Mouse (Mus musculus) heart, embryonic 14.5 days (tissue): ENCODE results near the gene Brinp2. TPM values are rescaled to one million over a fixed set of nuclear protein-coding genes. Genes with fewer than 3 reads are reported as not detected.

Experiments
- ATAC-seq: fragments of 200-750 bp; cut with Nextera tagmentation; 2 replicates; pipeline ENCODE4 v1.8.0; 2017; ENCODE audit warnings: low read depth, moderate TSS enrichment; ENCODE audit not compliant: insufficient number of reproducible peaks, insufficient read depth, low FRiP score
- H3K27ac ChIP-seq, 2 experiments: fragments of 200-500 bp in 1 of 2; fragments of 300-500 bp in 1 of 2; sonication (generic) in 1 of 2; replicated peaks in 1 of 2; 2 replicates each; pipeline ENCODE4 v1.5.1; 2012 to 2014; ENCODE audit warnings: low read depth in 2 of 2, low read length in 2 of 2, control low read depth in 1 of 2, mild to moderate bottlenecking in 1 of 2, mixed read lengths in 1 of 2; ENCODE audit not compliant: control insufficient read depth in 1 of 2, insufficient read depth in 1 of 2
- H3K27me3 ChIP-seq: fragments of 300-500 bp; sonication (generic); 2 replicates; pipeline ENCODE4 v1.6.1; 2014; ENCODE audit warnings: mild to moderate bottlenecking, low read length, control low read depth; ENCODE audit not compliant: control insufficient read depth, insufficient read depth
- H3K36me3 ChIP-seq: fragments of 300-500 bp; sonication (generic); 2 replicates; pipeline ENCODE4 v1.6.1; 2014; ENCODE audit warnings: mild to moderate bottlenecking, control low read depth, low read length, mixed read lengths; ENCODE audit not compliant: control insufficient read depth, insufficient read depth
- H3K4me1 ChIP-seq, 2 experiments: fragments of 200-500 bp in 1 of 2; fragments of 300-500 bp in 1 of 2; sonication (generic) in 1 of 2; 2 replicates each; pipeline ENCODE4 v1.6.1; 2012 to 2014; ENCODE audit warnings: low read length in 2 of 2, control low read depth in 1 of 2, mixed read lengths in 1 of 2; ENCODE audit not compliant: control insufficient read depth in 2 of 2, insufficient read depth in 2 of 2
- H3K4me2 ChIP-seq: fragments of 300-500 bp; sonication (generic); 2 replicates; pipeline ENCODE4 v1.6.1; 2014; ENCODE audit warnings: mild to moderate bottlenecking, low read length
- H3K4me3 ChIP-seq, 2 experiments: fragments of 200-500 bp in 1 of 2; fragments of 300-500 bp in 1 of 2; sonication (generic) in 1 of 2; 2 replicates each; pipeline ENCODE4 v1.5.1; 2012 to 2014; ENCODE audit warnings: low read length in 2 of 2, mild to moderate bottlenecking in 2 of 2, control low read depth in 1 of 2, low read depth in 1 of 2, moderate library complexity in 1 of 2; ENCODE audit not compliant: control insufficient read depth in 1 of 2, insufficient read depth in 1 of 2
- H3K9ac ChIP-seq: fragments of 300-500 bp; sonication (generic); 2 replicates; pipeline ENCODE4 v1.6.1; 2014; ENCODE audit warnings: mild to moderate bottlenecking, low read length
- H3K9me3 ChIP-seq: fragments of 300-500 bp; sonication (generic); 2 replicates; pipeline ENCODE4 v1.6.1; 2016; ENCODE audit warnings: low read length, control low read depth; ENCODE audit not compliant: control insufficient read depth
- WGBS: fragments of 180-500 bp; shearing (Covaris S2); extraction: QIAGEN DNeasy Blood & Tissue Kit; methylation state at CpG from one replicate; pipeline ENCODE4 v1.1.7; 2014; 5-methylcytosine and 5-hydroxymethylcytosine counted together
- polyA plus RNA-seq: library from polyadenylated mRNA; unstranded; fragments of >200 nt; fragmentation: Nextera tagmentation; extraction: Ambion mirVana; gene quantifications from 2 replicates; pipeline ENCODE4 v1.2.1, GENCODE M21; 2014

The Brinp2 gene
- polyA plus RNA-seq, 1 experiment from 2014 or later = 0.42 TPM

DNA sequence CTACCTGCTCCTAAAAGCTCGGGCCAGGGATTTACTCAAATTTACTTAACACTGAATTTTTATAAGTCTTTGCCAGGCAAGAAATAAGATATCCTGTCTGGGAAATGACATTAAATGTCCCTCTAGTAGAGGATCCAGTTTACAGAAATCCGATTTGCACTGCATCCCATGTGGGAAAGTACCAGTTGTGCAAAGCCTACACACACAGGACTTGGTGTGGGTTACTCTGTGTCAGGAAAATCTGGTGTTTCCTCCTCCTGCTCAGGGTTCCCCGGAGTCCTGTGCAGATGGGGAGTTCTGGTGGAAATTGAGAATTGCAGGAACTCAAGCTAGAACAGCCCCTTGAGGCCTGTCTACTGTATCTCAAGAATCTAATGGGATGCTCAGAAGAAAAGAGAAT, 70.9 kb downstream of the Brinp2 start:
- H3K4me3 ChIP-seq = no peak overlapping the region
- H3K4me2 ChIP-seq = no peak overlapping the region
- H3K36me3 ChIP-seq = no peaks in the 10 kb centered on the region
- no peaks in the 10 kb centered on the region for H3K4me1 ChIP-seq
- no peak overlapping the region for H3K9ac ChIP-seq
- H3K9me3 ChIP-seq = no peaks in the 10 kb centered on the region
- H3K27me3 ChIP-seq = no peaks in the 10 kb centered on the region
- H3K27ac ChIP-seq = no peak overlapping the region
- ATAC-seq = no peak
- WGBS = 69% methylated on average over 3 of the region's 3 CpGs

DNA sequence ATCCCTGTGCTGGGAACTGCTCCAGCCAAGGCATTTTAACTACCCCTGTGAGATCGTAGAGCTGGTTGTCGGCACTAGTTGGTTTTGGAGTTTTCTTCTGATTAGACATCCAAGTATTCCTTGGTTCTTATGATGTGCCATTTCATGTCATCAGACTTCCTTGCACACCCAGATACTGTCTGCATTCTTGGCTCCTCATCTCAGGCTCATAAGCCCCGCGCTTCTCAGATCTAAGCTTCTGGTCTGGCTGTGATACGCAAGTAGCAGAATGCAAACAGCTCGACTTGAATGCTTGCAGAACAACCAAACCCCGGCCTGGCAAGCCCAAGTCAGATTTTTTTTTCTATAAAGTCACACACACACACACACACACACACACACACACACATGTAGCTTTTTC, 72.3 kb downstream of the Brinp2 start:
- Histone ChIP-seq H3K36me3 (no peaks in the 10 kb centered on the region), H3K4me3 (no peak overlapping the region), H3K4me2 (no peak overlapping the region), H3K4me1 (no peaks in the 10 kb centered on the region), H3K27ac (no peak overlapping the region), H3K27me3 (no peaks in the 10 kb centered on the region), H3K9me3 (no peaks in the 10 kb centered on the region), H3K9ac (no peak overlapping the region)
- no peak for ATAC-seq
- WGBS = 68% methylated on average over 7 of the region's 7 CpGs

DNA sequence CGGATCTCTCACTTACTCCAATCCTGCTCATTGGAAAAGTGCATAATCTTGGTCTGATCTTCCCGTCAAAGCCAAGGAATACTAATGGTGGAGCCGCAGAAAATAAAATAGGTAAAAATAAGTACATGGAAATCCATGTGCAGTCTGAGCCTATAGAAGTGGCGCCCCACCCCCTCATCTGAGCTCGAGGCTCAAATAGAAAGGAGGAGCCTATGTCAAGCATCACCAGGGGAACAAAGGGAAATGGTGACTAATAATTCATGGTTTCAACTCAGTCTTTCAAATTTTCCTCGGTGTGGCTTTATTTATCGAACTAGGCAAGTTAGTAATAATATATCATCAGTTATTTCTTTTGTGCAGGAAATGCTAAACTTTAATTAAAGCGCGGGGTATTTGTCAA, 84.1 kb downstream of the Brinp2 start:
- Histone ChIP-seq H3K4me1 (peaks cover 0 to under 1% of the 10 kb centered on the region in 2 experiments; a peak in 1 of 4 replicates), H3K27me3 (no peaks in the 10 kb centered on the region), H3K4me2 (no peak overlapping the region), H3K36me3 (no peaks in the 10 kb centered on the region), H3K9me3 (no peaks in the 10 kb centered on the region), H3K9ac (no peak overlapping the region), H3K4me3 (no peak overlapping the region), H3K27ac (no peak overlapping the region)
- WGBS = 78% methylated on average over 9 of the region's 9 CpGs
- ATAC-seq = no peak

DNA sequence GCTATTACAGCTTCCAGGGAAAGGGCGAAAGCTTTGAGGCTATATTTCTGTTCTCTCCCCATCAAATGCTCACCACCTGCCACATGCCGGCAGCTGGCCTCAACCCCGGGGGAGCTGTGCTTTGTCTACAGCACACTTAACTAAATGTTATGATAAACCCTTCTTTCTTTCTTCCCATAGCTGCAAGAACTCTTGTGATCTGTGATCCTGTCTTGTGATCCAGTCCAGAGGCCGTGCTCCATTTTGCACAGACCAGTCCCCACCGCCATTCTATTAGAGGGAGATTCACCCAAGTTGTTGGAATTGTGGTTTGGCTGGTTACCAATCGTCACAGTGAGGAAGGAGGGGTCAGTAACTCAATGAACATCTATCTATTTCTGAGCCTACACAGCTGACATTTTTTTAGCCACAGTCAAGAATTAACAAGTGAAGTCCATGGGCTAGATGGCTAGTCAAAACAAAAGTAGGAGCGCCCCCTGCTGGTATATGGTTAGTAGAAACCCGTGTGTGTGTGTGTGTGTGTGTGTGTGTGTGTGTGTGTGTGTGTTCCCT, 89.0 kb downstream of the Brinp2 start:
- no peak overlapping the region for H3K27ac ChIP-seq
- peaks cover 0 to 2% of the 10 kb centered on the region in 2 experiments; a peak in 2 of 4 replicates for H3K4me1 ChIP-seq
- no peaks in the 10 kb centered on the region for H3K36me3 ChIP-seq
- no peak overlapping the region for H3K4me3 ChIP-seq
- H3K4me2 ChIP-seq = no peak overlapping the region
- no peak overlapping the region for H3K9ac ChIP-seq
- H3K9me3 ChIP-seq = no peaks in the 10 kb centered on the region
- WGBS = 49% methylated on average over 8 of the region's 8 CpGs
- ATAC-seq = no peak
- no peaks in the 10 kb centered on the region for H3K27me3 ChIP-seq

DNA sequence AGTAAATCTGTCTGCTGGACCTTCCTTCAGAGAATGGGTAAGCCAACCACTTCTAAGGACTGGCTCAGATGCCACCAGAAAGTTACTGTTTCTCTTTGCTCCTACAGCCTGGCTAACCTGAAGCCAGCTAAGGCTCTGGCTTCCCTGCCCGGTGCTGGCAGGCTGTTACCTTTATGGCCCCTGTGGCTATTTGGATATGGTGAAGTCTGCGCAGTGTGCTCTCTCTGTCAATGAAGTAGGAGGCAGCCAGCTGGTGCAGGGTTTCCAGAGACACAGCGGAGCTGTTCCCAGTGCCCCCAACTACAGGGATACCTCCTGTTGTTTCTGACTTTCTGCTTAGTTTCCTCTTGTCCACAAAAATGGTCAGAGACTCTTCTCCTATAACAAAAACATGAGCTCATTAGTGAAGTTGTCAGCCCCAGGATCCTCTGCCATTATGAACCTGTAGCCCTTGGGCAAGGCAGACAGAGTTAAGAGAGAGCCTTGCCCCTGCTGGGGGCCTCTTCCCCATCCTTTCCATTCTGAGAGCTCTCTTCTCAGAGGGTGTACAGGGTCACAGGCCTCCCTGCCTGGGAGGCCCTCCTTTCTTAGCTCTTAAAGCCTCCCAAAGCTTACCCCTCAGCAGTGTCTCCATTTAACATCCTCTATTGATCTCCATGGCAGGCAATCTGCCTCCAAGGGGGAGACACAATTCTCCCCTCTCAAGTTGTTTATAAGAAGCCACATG, 89.7 kb downstream of the Brinp2 start:
- H3K36me3 ChIP-seq = no peaks in the 10 kb centered on the region
- no peak overlapping the region for H3K27ac ChIP-seq
- H3K4me2 ChIP-seq = no peak overlapping the region
- ATAC-seq = no peak
- H3K4me3 ChIP-seq = no peak overlapping the region
- H3K9me3 ChIP-seq = no peaks in the 10 kb centered on the region
- 81% methylated on average over 3 of the region's 3 CpGs for WGBS
- no peak overlapping the region for H3K9ac ChIP-seq
- H3K4me1 ChIP-seq = peaks cover 0 to 2% of the 10 kb centered on the region in 2 experiments; a peak in 2 of 4 replicates
- no peaks in the 10 kb centered on the region for H3K27me3 ChIP-seq

DNA sequence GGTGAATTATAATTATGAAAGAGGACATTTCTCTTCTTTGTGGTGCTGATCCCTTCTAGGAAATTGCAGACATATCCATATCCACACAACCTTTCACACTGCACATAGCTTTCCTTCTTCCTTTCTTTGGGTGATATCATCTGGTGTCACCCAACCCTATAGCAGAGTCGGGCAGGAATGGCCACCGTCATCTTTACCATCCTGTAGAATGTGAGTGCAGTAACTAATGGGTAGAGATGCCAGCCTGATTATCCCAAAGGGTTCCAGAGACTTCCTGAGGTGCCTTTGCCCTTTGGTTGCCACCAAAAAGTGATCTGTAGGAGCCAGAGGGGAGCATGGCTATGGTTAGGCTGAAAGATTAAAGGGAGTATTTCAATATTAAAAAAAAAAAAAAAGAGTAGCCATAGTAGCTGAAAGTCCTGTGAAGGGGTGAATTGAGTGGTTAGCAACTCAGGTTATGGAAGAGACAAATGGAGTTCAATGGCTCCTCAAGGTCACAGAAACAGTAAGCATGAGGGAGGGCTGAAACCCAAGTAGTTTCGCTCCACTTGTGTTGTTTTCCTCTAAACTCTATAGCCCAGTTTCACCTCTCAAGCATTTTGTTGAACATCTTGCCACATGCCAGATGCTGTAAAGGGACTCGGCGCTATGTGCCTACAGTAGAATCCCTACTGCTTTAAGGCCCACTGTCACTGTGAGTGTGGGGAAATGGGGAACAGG, 96.5 kb downstream of the Brinp2 start:
- 91% methylated on average over 5 of the region's 5 CpGs for WGBS
- Histone ChIP-seq H3K27ac (no peak overlapping the region), H3K9ac (no peak overlapping the region), H3K27me3 (no peaks in the 10 kb centered on the region; the same call in 1 of the 2 replicates), H3K9me3 (no peaks in the 10 kb centered on the region), H3K4me3 (no peak overlapping the region), H3K36me3 (no peaks in the 10 kb centered on the region), H3K4me1 (no peaks in the 10 kb centered on the region), H3K4me2 (no peak overlapping the region)
- no peak for ATAC-seq

DNA sequence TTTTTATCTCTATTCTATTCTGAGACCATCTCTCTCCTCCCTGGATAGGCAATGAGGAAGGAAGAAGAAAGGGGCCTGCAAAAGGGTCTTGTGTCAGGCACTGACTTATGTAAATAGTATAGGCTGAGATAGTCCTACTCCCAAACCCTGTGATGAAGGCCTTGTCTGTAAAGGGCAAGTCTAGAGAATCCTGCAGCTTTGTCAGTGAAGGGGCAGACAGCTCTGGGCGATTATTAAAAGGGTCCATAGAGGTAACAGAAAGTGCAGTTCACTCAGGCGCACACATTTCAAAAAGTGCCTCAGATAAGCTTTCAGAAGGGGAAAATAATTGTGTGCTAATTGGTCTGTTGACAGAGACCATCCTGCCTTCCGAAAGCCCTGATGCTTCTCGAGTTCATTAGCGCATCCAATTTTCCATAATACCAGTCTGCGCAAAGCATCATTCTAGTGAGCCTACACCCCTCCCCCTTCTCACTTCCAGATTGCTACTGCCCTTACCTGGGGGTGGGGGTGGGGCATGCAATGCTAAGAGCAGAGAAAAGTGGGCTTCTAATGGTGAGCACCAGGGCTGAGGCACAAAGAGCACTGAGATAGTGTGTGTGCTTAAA, 97.3 kb downstream of the Brinp2 start:
- WGBS = 63% methylated on average over 6 of the region's 6 CpGs
- no peaks in the 10 kb centered on the region for H3K36me3 ChIP-seq

More for the DNA sequence above, 97.3 kb downstream of the Brinp2 start:
- Histone ChIP-seq H3K4me2 (no peak overlapping the region), H3K27me3 (no peaks in the 10 kb centered on the region; the same call in 1 of the 2 replicates), H3K27ac (no peak overlapping the region), H3K9ac (no peak overlapping the region), H3K9me3 (no peaks in the 10 kb centered on the region), H3K4me3 (no peak overlapping the region), H3K4me1 (no peaks in the 10 kb centered on the region)
- ATAC-seq = no peak
